Mouse (Mus musculus): ENCODE data around the gene Hnf4a. TPM values are rescaled to one million over a fixed set of nuclear protein-coding genes. Genes with fewer than 3 reads are reported as not detected.

Gene Hnf4a
- total and polyA plus RNA-seq, 3 experiments, result 0.39 to 1.1 TPM; not detected in 1

DNA sequence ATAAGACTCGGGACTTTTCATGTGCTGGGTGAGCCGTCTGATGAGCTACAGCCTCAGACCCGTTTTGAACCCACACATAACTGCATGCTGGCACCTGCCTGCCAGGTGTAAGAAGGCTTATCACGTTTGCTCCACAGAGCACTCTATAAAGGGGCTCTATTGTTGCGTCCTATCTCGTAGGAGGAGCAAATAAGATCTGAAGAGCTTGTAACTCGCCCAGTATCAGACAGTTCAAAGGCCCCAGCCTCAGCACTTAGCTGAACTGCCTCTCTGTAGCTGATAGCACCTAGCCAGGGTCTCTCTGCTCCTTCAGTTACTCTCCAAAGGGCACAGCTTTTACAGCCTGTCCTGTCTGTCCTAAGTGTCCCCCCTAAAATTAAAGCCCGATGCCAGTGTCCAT, 23.8 kb downstream of the Hnf4a start:
- Histone ChIP-seq H3K9me3 (replicated peaks; ENCODE audit: insufficient read depth, low read length) (no peaks in the 10 kb centered on the region), H3K27me3 (ENCODE audit: control insufficient read depth in 1 of 2, insufficient read depth in 2 of 2, low read length in 2 of 2) (no peaks in the 10 kb centered on the region), H3K36me3 (ENCODE audit: control insufficient read depth in 1 of 2, insufficient read depth in 2 of 2, low read length in 2 of 2) (peaks cover 0 to 23% of the 10 kb centered on the region in 2 experiments; a peak in 2 of 4 replicates), H3K27ac (ENCODE audit: control insufficient read depth, low read depth, low read length) (no peak overlapping the region), H3K4me1 (ENCODE audit: control insufficient read depth in 1 of 2, insufficient read depth in 2 of 2, low read length in 2 of 2) (peaks cover 17 to 26% of the 10 kb centered on the region in 2 experiments), H3K9ac (ENCODE audit: control insufficient read depth, low read depth, low read length, poor library complexity, severe bottlenecking) (no peak overlapping the region), H3K4me3 (ENCODE audit: control insufficient read depth in 1 of 2, insufficient read depth in 1 of 2, low read depth in 2 of 2, low read length in 2 of 2) (no peak overlapping the region), H3K79me2 (ENCODE audit: control insufficient read depth, insufficient read depth, low read length, poor library complexity) (no peaks in the 10 kb centered on the region)
- no peak for DNase-seq (ENCODE audit: low read depth, low spot score)
- TF ChIP-seq MEF2A (IDR thresholded peaks at IDR 0.05; ENCODE audit: extremely low read depth, insufficient replicate concordance, low read depth, low read length, poor library complexity, severe bottlenecking) (no peak), ZC3H11A (IDR thresholded peaks at IDR 0.05; ENCODE audit: low read depth, low read length) (no peak), HCFC1 (IDR thresholded peaks at IDR 0.05; ENCODE audit: low read depth, low read length) (no peak), RAD21 (IDR thresholded peaks at IDR 0.05; ENCODE audit: low read depth, low read length) (no peak), ZNF384 (IDR thresholded peaks at IDR 0.05; ENCODE audit: low read depth, low read length) (no peak), MYB (IDR thresholded peaks at IDR 0.05; ENCODE audit: low read depth, low read length) (no peak), GABPA (IDR thresholded peaks at IDR 0.05; ENCODE audit: low read depth, low read length) (no peak), NELFE (IDR thresholded peaks at IDR 0.05; ENCODE audit: low read depth, low read length) (no peak), BHLHE40 (IDR thresholded peaks at IDR 0.05; ENCODE audit: borderline replicate concordance, low read depth, low read length) (no peak), TAL1 (IDR thresholded peaks at IDR 0.05; ENCODE audit: low read length) (no peak)

DNA sequence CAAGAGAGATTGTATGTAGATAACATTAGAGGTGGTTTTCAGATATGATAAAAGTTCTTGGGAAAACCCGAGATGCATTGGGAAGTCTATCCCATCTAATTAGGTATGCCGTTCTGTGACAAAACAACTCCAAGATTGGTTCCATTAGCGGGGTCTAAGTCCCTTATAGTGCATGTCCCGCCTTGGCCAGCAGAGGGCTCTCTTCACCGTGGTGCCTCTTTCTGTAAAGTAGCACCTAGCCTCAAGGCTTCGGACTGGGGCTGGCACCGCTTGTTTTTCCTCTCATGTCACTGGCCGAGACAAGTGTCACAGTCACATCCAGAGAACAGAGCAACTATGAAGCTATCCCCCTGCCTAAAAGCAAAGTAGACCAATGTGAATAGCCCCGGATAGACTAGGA, 25.3 kb downstream of the Hnf4a start:
- Histone ChIP-seq H3K4me1 (ENCODE audit: control insufficient read depth in 1 of 2, insufficient read depth in 2 of 2, low read length in 2 of 2) (peaks cover 14 to 20% of the 10 kb centered on the region in 2 experiments), H3K36me3 (ENCODE audit: control insufficient read depth in 1 of 2, insufficient read depth in 2 of 2, low read length in 2 of 2) (peaks cover 0 to 16% of the 10 kb centered on the region in 2 experiments; a peak in 2 of 4 replicates), H3K4me3 (ENCODE audit: control insufficient read depth in 1 of 2, insufficient read depth in 1 of 2, low read depth in 2 of 2, low read length in 2 of 2) (peak overlapping the region; percentile 1 to 15; a peak in 3 of 4 replicates), H3K27ac (ENCODE audit: control insufficient read depth, low read depth, low read length) (no peak overlapping the region), H3K27me3 (ENCODE audit: control insufficient read depth in 1 of 2, insufficient read depth in 2 of 2, low read length in 2 of 2) (no peaks in the 10 kb centered on the region), H3K79me2 (ENCODE audit: control insufficient read depth, insufficient read depth, low read length, poor library complexity) (no peaks in the 10 kb centered on the region), H3K9me3 (replicated peaks; ENCODE audit: insufficient read depth, low read length) (no peaks in the 10 kb centered on the region), H3K9ac (ENCODE audit: control insufficient read depth, low read depth, low read length, poor library complexity, severe bottlenecking) (peak overlapping the region; percentile 27; the same call in 1 of the 2 replicates)
- DNase-seq (ENCODE audit: low read depth, low spot score), result peak; percentile 85
- TF ChIP-seq NRF1 (IDR thresholded peaks at IDR 0.05; ENCODE audit: insufficient read depth, low read depth, low read length, poor library complexity, severe bottlenecking), result no peak
- peak; percentile 93 for TF ChIP-seq RAD21 (IDR thresholded peaks at IDR 0.05; ENCODE audit: low read depth, low read length)
- TF ChIP-seq CTCF (IDR thresholded peaks at IDR 0.05 in 2 of 3, conservative IDR thresholded peaks at IDR 0.05 in 1 of 3; ENCODE audit: control insufficient read depth in 1 of 3, insufficient read depth in 1 of 3, low read depth in 2 of 3, low read length in 3 of 3, poor library complexity in 1 of 3, severe bottlenecking in 1 of 3), result peak; percentile 94 to 96 (median 95)
- peak; percentile 82 for TF ChIP-seq SMC3 (IDR thresholded peaks at IDR 0.05; ENCODE audit: low read depth, low read length)
- TF ChIP-seq ZC3H11A (IDR thresholded peaks at IDR 0.05; ENCODE audit: low read depth, low read length), result peak; percentile 63

DNA sequence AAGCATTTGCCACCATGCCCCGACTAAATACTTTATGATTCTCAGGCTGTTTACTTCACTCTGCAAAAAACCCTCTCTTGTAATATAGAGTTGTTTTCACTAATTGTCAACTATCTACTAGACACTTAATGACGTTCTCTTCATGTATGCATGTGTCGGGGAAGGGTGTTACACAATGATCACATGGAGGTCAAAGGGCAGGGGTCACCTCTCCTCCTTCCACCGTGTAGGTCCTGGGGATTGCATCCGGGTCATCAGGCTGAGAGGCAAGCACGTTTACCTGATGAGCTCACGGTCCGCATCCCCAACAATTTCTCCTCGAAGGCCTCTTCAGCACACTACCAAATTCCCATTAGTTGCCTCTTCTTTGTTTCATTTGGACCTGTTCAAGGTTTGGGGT, 26.6 kb downstream of the Hnf4a start:
- H3K27me3 ChIP-seq (ENCODE audit: control insufficient read depth in 1 of 2, insufficient read depth in 2 of 2, low read length in 2 of 2), result no peaks in the 10 kb centered on the region
- H3K4me3 ChIP-seq (ENCODE audit: control insufficient read depth in 1 of 2, insufficient read depth in 1 of 2, low read depth in 2 of 2, low read length in 2 of 2), result no peak overlapping the region
- peaks cover 6 to 11% of the 10 kb centered on the region in 2 experiments for H3K4me1 ChIP-seq (ENCODE audit: control insufficient read depth in 1 of 2, insufficient read depth in 2 of 2, low read length in 2 of 2)
- peaks cover 0 to 6% of the 10 kb centered on the region in 2 experiments; a peak in 2 of 4 replicates for H3K36me3 ChIP-seq (ENCODE audit: control insufficient read depth in 1 of 2, insufficient read depth in 2 of 2, low read length in 2 of 2)
- H3K79me2 ChIP-seq (ENCODE audit: control insufficient read depth, insufficient read depth, low read length, poor library complexity), result no peaks in the 10 kb centered on the region
- no peak overlapping the region for H3K27ac ChIP-seq (ENCODE audit: control insufficient read depth, low read depth, low read length)
- no peak overlapping the region for H3K9ac ChIP-seq (ENCODE audit: control insufficient read depth, low read depth, low read length, poor library complexity, severe bottlenecking)
- DNase-seq (ENCODE audit: low read depth, low spot score), result no peak
- H3K9me3 ChIP-seq (replicated peaks; ENCODE audit: insufficient read depth, low read length), result no peaks in the 10 kb centered on the region
- TF ChIP-seq MAFK (IDR thresholded peaks at IDR 0.05; ENCODE audit: borderline replicate concordance, low read depth, low read length) (no peak), ZNF384 (IDR thresholded peaks at IDR 0.05; ENCODE audit: low read depth, low read length) (no peak), RCOR1 (IDR thresholded peaks at IDR 0.05; ENCODE audit: low read depth, low read length) (no peak), USF2 (IDR thresholded peaks at IDR 0.05; ENCODE audit: borderline replicate concordance in 1 of 2, insufficient read depth in 1 of 2, low read depth in 1 of 2, low read length in 2 of 2) (no peak), ZC3H11A (IDR thresholded peaks at IDR 0.05; ENCODE audit: low read depth, low read length) (no peak), MYB (IDR thresholded peaks at IDR 0.05; ENCODE audit: low read depth, low read length) (no peak), NELFE (IDR thresholded peaks at IDR 0.05; ENCODE audit: low read depth, low read length) (no peak), ZMIZ1 (IDR thresholded peaks at IDR 0.05; ENCODE audit: low read depth, low read length) (no peak), TCF12 (IDR thresholded peaks at IDR 0.05; ENCODE audit: low read depth, low read length) (no peak), HCFC1 (IDR thresholded peaks at IDR 0.05; ENCODE audit: low read depth, low read length) (no peak)

Data from MEL (cell line).